Mouse (Mus musculus): ENCODE results near the gene Acer1. TPM values are rescaled to one million over a fixed set of nuclear protein-coding genes. Genes with fewer than 3 reads are reported as not detected.

Acer1 gene
- 0.06 and 0.15 TPM in 2 replicates for polyA plus RNA-seq (2015; fragmentation: Nextera tagmentation; extraction: Ambion mirVana)

DNA sequence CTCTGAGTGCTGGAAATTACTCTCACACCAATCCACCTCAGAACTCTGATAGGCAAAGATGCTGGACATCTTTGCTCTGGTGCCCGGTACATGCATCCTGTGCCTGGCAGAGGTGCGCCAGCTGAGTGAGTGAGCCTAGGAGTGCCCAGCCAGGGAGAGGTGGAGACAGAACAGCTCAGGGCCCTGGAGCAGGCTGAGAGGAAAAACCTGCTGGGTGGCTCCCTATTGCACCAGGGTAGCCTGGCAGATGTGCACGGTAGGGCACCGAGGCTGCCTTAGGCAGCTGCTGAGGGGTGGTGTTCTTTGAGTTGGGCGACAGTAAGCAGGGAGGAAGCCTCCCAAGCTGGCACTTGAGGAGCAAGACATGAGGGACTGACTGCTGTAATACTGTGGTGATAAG is at the start of gene Acer1:
Acer1 (minus strand) TSS at position 114 of the 400 bp plus-strand sequence.
- H3K4me2 ChIP-seq: no peak within 1 kb of the TSS
- H3K4me3 ChIP-seq (replicated peaks): no peak within 1 kb of the TSS
- H3K27ac ChIP-seq: no peak within 1 kb of the TSS
- no peaks in the 10 kb centered on the region for H3K27me3 ChIP-seq (replicated peaks)
- ATAC-seq (ENCODE audit: insufficient read depth, low FRiP score, low read depth): no peak
- 74% methylated on average over 5 of the region's 5 CpGs for WGBS
- no peaks in the 10 kb centered on the region for H3K9me3 ChIP-seq
- no peaks in the 10 kb centered on the region for H3K4me1 ChIP-seq
- H3K36me3 ChIP-seq: no peaks in the 10 kb centered on the region
- no peak within 1 kb of the TSS for H3K9ac ChIP-seq

GRCm38 (mm10) chr17:57030931-57031660 is 49.2 kb upstream of the Acer1 start, which contains the start of gene Khsrp:
Gene Khsrp (minus strand): TSS chr17:57031522.
- ATAC-seq (ENCODE audit: insufficient read depth, low FRiP score, low read depth): no peak
- Histone ChIP-seq H3K4me2 (peak within 1 kb of the TSS; percentile 76), H3K9me3 (no peaks in the 10 kb centered on the region), H3K27ac (peak within 1 kb of the TSS; percentile 91), H3K9ac (peak within 1 kb of the TSS; percentile 100), H3K27me3 (replicated peaks) (no peaks in the 10 kb centered on the region), H3K4me3 (replicated peaks) (peak within 1 kb of the TSS; percentile 97), H3K4me1 (peaks cover 17% of the 10 kb centered on the region), H3K36me3 (peaks cover 25% of the 10 kb centered on the region; the same call in 1 of the 2 replicates)
- under 1% methylated on average over 61 of the region's 99 CpGs for WGBS

GRCm38 (mm10) chr17:57029691-57030090 is 47.8 kb upstream of the Acer1 start:
- no peak overlapping the region for H3K27ac ChIP-seq
- H3K27me3 ChIP-seq (replicated peaks): no peaks in the 10 kb centered on the region
- H3K36me3 ChIP-seq: peaks cover 39% of the 10 kb centered on the region
- no peaks in the 10 kb centered on the region for H3K9me3 ChIP-seq
- WGBS: 26% methylated on average over 8 of the region's 8 CpGs
- 0 out of 2 replicates have a peak overlapping the region, but pooled peaks have one; percentile 100 for H3K9ac ChIP-seq
- peak overlapping the region; percentile 97 for H3K4me3 ChIP-seq (replicated peaks)
- H3K4me1 ChIP-seq: peaks cover 17% of the 10 kb centered on the region
- no peak for ATAC-seq (ENCODE audit: insufficient read depth, low FRiP score, low read depth)
- peak overlapping the region; percentile 76 for H3K4me2 ChIP-seq

- whole genome bisulfite sequencing: 89% methylated on average over 4 of the region's 4 CpGs
- Histone ChIP-seq H3K4me1 (peaks cover 17% of the 10 kb centered on the region), H3K9ac (no peak overlapping the region), H3K4me2 (no peak overlapping the region), H3K4me3 (replicated peaks) (no peak overlapping the region), H3K9me3 (no peaks in the 10 kb centered on the region), H3K27ac (no peak overlapping the region), H3K27me3 (replicated peaks) (no peaks in the 10 kb centered on the region), H3K36me3 (peaks cover 61% of the 10 kb centered on the region)
- ATAC-seq (ENCODE audit: insufficient read depth, low FRiP score, low read depth): no peak
Measured at GRCm38 (mm10) chr17:57027471-57027870, 45.5 kb upstream of the Acer1 start.

DNA sequence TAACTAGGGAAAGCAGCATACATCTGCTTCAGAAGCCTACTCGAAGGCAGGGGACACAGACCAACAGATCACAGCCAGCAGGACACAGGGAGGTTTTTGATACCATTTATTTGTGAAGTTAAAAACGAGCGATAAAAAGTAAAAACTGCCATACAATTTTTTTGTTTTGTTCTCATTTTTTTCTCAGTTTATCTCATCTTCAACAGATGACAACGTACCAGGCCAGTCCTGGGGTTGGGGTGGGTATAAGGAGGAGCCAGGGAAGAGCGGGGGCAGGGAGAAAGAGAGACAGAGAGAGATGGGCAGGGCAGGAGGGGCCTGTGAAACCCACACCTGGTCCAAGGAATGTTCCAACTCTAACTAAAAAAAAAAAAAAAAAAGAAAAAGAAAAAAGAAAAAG is 39.0 kb upstream of the Acer1 start:
- no peaks in the 10 kb centered on the region for H3K4me1 ChIP-seq
- ATAC-seq (ENCODE audit: insufficient read depth, low FRiP score, low read depth): no peak
- no peak overlapping the region for H3K27ac ChIP-seq
- H3K4me3 ChIP-seq (replicated peaks): no peak overlapping the region
- H3K9me3 ChIP-seq: no peaks in the 10 kb centered on the region
- WGBS: 84% methylated on average over 5 of the region's 5 CpGs
- peaks cover 56% of the 10 kb centered on the region for H3K36me3 ChIP-seq
- no peaks in the 10 kb centered on the region for H3K27me3 ChIP-seq (replicated peaks)
- H3K4me2 ChIP-seq: no peak overlapping the region
- H3K9ac ChIP-seq: no peak overlapping the region

DNA sequence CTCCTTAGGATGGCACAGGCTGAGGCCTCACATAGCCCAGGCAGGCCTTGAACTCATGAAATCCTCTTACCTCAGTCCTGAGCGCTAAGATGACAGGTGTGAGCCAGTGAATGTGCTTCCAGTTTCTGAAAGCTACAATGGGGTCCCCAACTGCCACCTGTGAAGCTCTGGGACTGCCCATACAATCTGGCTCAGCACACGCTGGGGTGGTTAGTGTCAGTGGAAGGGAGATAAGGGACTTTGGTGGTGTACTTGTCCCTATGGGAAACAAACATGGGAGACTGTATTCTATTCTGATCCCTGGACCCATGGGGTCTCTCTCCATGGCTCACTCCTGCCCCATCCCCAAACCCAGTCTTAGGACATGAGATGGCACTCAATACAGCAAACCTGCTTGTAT is 37.8 kb upstream of the Acer1 start:
- H3K4me1 ChIP-seq: no peaks in the 10 kb centered on the region
- no peak overlapping the region for H3K4me3 ChIP-seq (replicated peaks)
- ATAC-seq (ENCODE audit: insufficient read depth, low FRiP score, low read depth): peak; percentile 38; the same call in 1 of the 2 replicates
- no peaks in the 10 kb centered on the region for H3K27me3 ChIP-seq (replicated peaks)
- no peak overlapping the region for H3K9ac ChIP-seq
- H3K36me3 ChIP-seq: peaks cover 44% of the 10 kb centered on the region
- 83% methylated on average over 2 of the region's 2 CpGs for WGBS
- no peak overlapping the region for H3K27ac ChIP-seq
- no peak overlapping the region for H3K4me2 ChIP-seq
- H3K9me3 ChIP-seq: no peaks in the 10 kb centered on the region

- no peak for ATAC-seq (ENCODE audit: insufficient read depth, low FRiP score, low read depth)
- WGBS: 65% methylated on average over 13 of the region's 13 CpGs
- peak overlapping the region; percentile 70 for H3K4me3 ChIP-seq (replicated peaks)
- H3K36me3 ChIP-seq: peaks cover 13% of the 10 kb centered on the region; the same call in 1 of the 2 replicates
- peak overlapping the region; percentile 94 for H3K27ac ChIP-seq
- 0 out of 2 replicates have a peak overlapping the region, but pooled peaks have one; percentile 50 for H3K9ac ChIP-seq
- H3K4me1 ChIP-seq: peaks cover 6% of the 10 kb centered on the region; the same call in 1 of the 2 replicates
- no peaks in the 10 kb centered on the region for H3K9me3 ChIP-seq
- peak overlapping the region; percentile 84 for H3K4me2 ChIP-seq
- H3K27me3 ChIP-seq (replicated peaks): no peaks in the 10 kb centered on the region
Measured at GRCm38 (mm10) chr17:57012245-57012795, 30.4 kb upstream of the Acer1 start.

- peaks cover 6% of the 10 kb centered on the region; the same call in 1 of the 2 replicates for H3K4me1 ChIP-seq
- H3K9ac ChIP-seq: peak within 1 kb of the TSS; percentile 70
- peak; percentile 89 for ATAC-seq (ENCODE audit: insufficient read depth, low FRiP score, low read depth)
- H3K27me3 ChIP-seq (replicated peaks): no peaks in the 10 kb centered on the region
- peak within 1 kb of the TSS; percentile 70 for H3K4me3 ChIP-seq (replicated peaks)
- peaks cover 18% of the 10 kb centered on the region for H3K36me3 ChIP-seq
- WGBS: under 1% methylated on average over 51 of the region's 51 CpGs
- H3K27ac ChIP-seq: peak within 1 kb of the TSS; percentile 94
- peak within 1 kb of the TSS; percentile 84 for H3K4me2 ChIP-seq
- no peaks in the 10 kb centered on the region for H3K9me3 ChIP-seq
Measured at GRCm38 (mm10) chr17:57011236-57012141, 29.6 kb upstream of the Acer1 start, which contains the start of the genes Gtf2f1 and Gm17949. Gene Gtf2f1 (minus strand): TSS chr17:57011288. Gene Gm17949 (plus strand): TSS chr17:57011469.

GRCm38 (mm10) chr17:57010911-57011235 is 28.9 kb upstream of the Acer1 start:
- Histone ChIP-seq H3K36me3 (peaks cover 24% of the 10 kb centered on the region), H3K9ac (peak overlapping the region; percentile 70), H3K4me2 (peak overlapping the region; percentile 78), H3K9me3 (no peaks in the 10 kb centered on the region), H3K4me3 (replicated peaks) (peak overlapping the region; percentile 70), H3K27ac (peak overlapping the region; percentile 64), H3K27me3 (replicated peaks) (no peaks in the 10 kb centered on the region), H3K4me1 (peaks cover 6% of the 10 kb centered on the region; the same call in 1 of the 2 replicates)
- peak; percentile 15; the same call in 1 of the 2 replicates for ATAC-seq (ENCODE audit: insufficient read depth, low FRiP score, low read depth)
- WGBS: under 1% methylated on average over 19 of the region's 19 CpGs

DNA sequence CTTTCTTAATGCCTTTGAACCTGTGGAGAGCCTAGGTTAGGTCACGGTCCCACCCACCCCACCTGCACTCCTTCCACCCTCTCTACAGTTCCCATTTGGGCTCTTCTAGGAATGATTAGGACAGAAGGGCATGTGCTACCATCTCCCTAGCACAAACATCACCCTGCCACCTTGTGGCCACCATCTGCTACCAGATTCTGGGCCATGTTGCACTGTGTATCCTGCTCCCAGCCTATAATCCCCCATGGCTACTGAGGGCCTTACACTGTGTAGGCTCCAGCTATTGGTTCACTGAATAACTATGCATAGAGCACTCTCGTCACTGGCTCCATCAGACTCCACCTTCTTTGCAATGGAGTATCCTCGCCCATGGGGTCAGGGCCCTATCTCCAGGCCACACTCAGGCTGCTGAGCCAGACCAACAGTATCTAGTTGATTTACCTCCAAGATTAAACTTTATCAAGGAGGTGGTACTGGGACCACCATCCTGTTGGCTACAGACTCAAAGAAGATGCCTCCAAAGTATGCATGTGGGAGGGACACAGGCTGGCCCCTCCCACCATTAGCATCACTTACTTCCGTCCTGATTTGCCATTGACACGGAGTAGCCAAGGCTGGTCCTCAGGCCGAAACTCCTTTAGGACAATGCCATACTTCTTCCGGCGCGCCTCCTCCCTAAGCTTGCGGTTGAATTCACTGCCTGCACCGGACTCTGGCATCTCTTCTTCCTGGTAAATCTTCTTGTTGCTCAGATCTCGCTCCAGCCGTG is 25.4 kb upstream of the Acer1 start:
- H3K36me3 ChIP-seq: peaks cover 50% of the 10 kb centered on the region
- H3K9me3 ChIP-seq: no peaks in the 10 kb centered on the region
- no peak for ATAC-seq (ENCODE audit: insufficient read depth, low FRiP score, low read depth)
- no peak overlapping the region for H3K4me3 ChIP-seq (replicated peaks)
- peaks cover 6% of the 10 kb centered on the region; the same call in 1 of the 2 replicates for H3K4me1 ChIP-seq
- 91% methylated on average over 13 of the region's 13 CpGs for WGBS
- peak overlapping the region; percentile 57; the same call in 1 of the 2 replicates for H3K27ac ChIP-seq
- H3K4me2 ChIP-seq: no peak overlapping the region
- H3K9ac ChIP-seq: no peak overlapping the region
- H3K27me3 ChIP-seq (replicated peaks): no peaks in the 10 kb centered on the region

GRCm38 (mm10) chr17:57003994-57004393 is 22.1 kb upstream of the Acer1 start:
- Histone ChIP-seq H3K9me3 (no peaks in the 10 kb centered on the region), H3K4me3 (replicated peaks) (no peak overlapping the region), H3K4me1 (no peaks in the 10 kb centered on the region), H3K27me3 (replicated peaks) (no peaks in the 10 kb centered on the region), H3K9ac (no peak overlapping the region), H3K4me2 (no peak overlapping the region), H3K27ac (no peak overlapping the region), H3K36me3 (peaks cover 51% of the 10 kb centered on the region)
- ATAC-seq (ENCODE audit: insufficient read depth, low FRiP score, low read depth): no peak
- WGBS: 92% methylated on average over 7 of the region's 7 CpGs
